Mouse (Mus musculus): ENCODE data around the gene Cd24a. TPM values are rescaled to one million over a fixed set of nuclear protein-coding genes. Genes with fewer than 3 reads are reported as not detected.

Gene Cd24a
- polyA plus RNA-seq, 1 experiment = 186 TPM

DNA sequence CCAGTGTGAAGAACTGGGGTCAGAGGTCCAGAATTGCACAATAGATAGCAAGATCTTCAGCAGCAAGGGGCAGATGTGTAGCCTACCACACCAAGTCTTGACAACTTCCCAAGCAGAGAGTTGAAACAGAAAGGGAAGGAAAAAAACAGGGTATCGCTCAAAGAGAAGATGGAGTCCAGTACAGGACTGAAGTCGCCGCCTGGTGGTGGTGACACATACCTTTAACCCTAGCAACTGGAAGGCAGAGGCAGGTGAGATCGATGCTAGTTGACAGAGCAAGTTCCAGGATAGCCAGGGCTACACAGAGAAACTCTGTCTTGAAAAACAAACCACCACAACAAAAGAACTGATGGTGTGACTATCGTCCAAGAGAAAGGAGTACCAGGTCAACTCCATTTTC, 28.7 kb upstream of the Cd24a start:
- TF ChIP-seq CTCF (conservative IDR thresholded peaks at IDR 0.05; ENCODE audit: insufficient read depth, insufficient read length, low read depth, low read length) = peak; percentile 46; the same call in 1 of the 2 replicates
- TF ChIP-seq POLR2A (IDR thresholded peaks at IDR 0.05; ENCODE audit: low read depth, low read length) = no peak
- Histone ChIP-seq H3K27me3 (replicated peaks; ENCODE audit: control insufficient read depth, insufficient read depth, low read length) (no peaks in the 10 kb centered on the region), H3K27ac (ENCODE audit: insufficient read depth, low read depth, low read length) (no peak overlapping the region), H3K4me1 (ENCODE audit: control insufficient read depth, insufficient read depth, low read length) (no peaks in the 10 kb centered on the region), H3K36me3 (ENCODE audit: control insufficient read depth, insufficient read depth, low read length) (no peaks in the 10 kb centered on the region), H3K4me3 (ENCODE audit: insufficient read depth, low read depth, low read length) (no peak overlapping the region)
- WGBS = 71% methylated on average over 5 of the region's 5 CpGs
- DNase-seq = no peak

DNA sequence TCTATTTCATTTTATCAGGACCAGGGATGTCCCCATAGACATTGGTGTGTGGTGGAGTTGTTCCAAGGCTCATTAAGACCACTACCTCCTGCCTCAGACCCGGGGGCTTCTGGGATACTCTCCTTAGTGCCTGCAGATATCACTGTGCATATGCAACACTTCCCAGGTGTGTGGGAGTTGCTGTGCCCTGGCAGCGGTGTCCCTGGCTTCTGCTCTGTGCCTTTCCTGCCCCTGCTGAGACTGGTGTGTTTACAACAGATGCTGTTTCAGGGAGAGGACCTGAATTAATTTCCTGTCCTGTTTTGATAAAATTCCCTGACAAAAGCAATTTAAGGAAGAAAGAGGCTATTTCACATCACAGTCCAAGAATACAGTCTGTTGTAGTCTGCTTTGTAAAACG, 27.2 kb upstream of the Cd24a start:
- no peak for TF ChIP-seq POLR2A (IDR thresholded peaks at IDR 0.05; ENCODE audit: low read depth, low read length)
- no peak for TF ChIP-seq CTCF (conservative IDR thresholded peaks at IDR 0.05; ENCODE audit: insufficient read depth, insufficient read length, low read depth, low read length)
- 42% methylated on average over 3 of the region's 3 CpGs for WGBS
- Histone ChIP-seq H3K27me3 (replicated peaks; ENCODE audit: control insufficient read depth, insufficient read depth, low read length) (no peaks in the 10 kb centered on the region), H3K27ac (ENCODE audit: insufficient read depth, low read depth, low read length) (no peak overlapping the region), H3K4me1 (ENCODE audit: control insufficient read depth, insufficient read depth, low read length) (no peaks in the 10 kb centered on the region), H3K36me3 (ENCODE audit: control insufficient read depth, insufficient read depth, low read length) (no peaks in the 10 kb centered on the region), H3K4me3 (ENCODE audit: insufficient read depth, low read depth, low read length) (no peak overlapping the region)
- DNase-seq = no peak

DNA sequence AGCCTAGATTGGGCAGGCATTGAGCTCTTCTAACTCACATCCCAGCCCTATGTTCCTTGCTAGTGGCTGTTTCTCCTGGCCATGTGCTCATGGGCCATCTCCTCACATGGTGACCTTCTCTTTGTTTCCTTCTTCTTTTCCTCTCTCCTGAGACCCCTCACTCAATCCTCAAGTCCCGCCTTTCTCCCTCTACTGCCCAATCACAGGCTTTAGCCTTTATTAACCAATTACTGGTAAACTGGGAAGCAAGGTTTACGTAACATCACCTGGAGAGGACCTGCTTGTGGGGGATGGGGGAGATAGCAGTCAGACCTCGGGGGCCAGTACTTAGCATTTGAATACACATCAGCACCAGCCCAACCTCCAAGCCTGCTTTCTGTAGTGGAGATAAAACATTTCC, 26.7 kb upstream of the Cd24a start:
- DNase-seq = no peak
- TF ChIP-seq CTCF (conservative IDR thresholded peaks at IDR 0.05; ENCODE audit: insufficient read depth, insufficient read length, low read depth, low read length) = no peak
- no peak for TF ChIP-seq POLR2A (IDR thresholded peaks at IDR 0.05; ENCODE audit: low read depth, low read length)
- Histone ChIP-seq H3K36me3 (ENCODE audit: control insufficient read depth, insufficient read depth, low read length) (no peaks in the 10 kb centered on the region), H3K27ac (ENCODE audit: insufficient read depth, low read depth, low read length) (no peak overlapping the region), H3K4me1 (ENCODE audit: control insufficient read depth, insufficient read depth, low read length) (no peaks in the 10 kb centered on the region), H3K4me3 (ENCODE audit: insufficient read depth, low read depth, low read length) (no peak overlapping the region), H3K27me3 (replicated peaks; ENCODE audit: control insufficient read depth, insufficient read depth, low read length) (no peaks in the 10 kb centered on the region)
- 49% methylated on average over 3 of the region's 3 CpGs for WGBS

DNA sequence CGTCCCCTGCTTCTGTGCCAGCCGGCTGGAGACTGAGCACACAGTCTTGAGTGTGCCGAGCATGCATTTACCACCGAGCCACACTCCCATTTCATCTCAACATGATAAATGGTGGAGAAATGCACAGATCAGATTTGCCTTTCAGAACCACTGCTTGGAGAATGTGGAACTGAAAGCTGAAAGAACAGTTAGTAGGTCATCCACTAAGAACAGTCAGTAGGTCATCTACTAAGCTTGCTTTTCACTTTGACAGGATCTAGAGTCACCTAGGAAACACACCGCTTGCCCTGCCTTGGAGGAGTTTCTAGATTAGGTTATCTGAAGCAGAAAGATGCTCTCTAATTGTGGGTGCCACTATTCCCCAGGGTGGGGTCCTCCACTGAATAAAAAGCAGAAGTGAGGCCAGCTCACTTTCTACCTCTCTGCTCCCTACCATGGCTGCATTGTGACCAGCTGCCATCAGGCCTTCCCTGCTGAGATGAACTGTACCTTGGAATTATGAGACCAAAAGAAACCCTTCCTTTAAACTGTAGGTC, 20.4 kb upstream of the Cd24a start:
- Histone ChIP-seq H3K4me1 (ENCODE audit: control insufficient read depth, insufficient read depth, low read length) (no peaks in the 10 kb centered on the region), H3K27ac (ENCODE audit: insufficient read depth, low read depth, low read length) (no peak overlapping the region), H3K4me3 (ENCODE audit: insufficient read depth, low read depth, low read length) (no peak overlapping the region), H3K36me3 (ENCODE audit: control insufficient read depth, insufficient read depth, low read length) (no peaks in the 10 kb centered on the region), H3K27me3 (replicated peaks; ENCODE audit: control insufficient read depth, insufficient read depth, low read length) (no peaks in the 10 kb centered on the region)
- no peak for TF ChIP-seq POLR2A (IDR thresholded peaks at IDR 0.05; ENCODE audit: low read depth, low read length)
- TF ChIP-seq CTCF (conservative IDR thresholded peaks at IDR 0.05; ENCODE audit: insufficient read depth, insufficient read length, low read depth, low read length) = no peak
- 92% methylated on average over 5 of the region's 5 CpGs for WGBS
- no peak for DNase-seq

DNA sequence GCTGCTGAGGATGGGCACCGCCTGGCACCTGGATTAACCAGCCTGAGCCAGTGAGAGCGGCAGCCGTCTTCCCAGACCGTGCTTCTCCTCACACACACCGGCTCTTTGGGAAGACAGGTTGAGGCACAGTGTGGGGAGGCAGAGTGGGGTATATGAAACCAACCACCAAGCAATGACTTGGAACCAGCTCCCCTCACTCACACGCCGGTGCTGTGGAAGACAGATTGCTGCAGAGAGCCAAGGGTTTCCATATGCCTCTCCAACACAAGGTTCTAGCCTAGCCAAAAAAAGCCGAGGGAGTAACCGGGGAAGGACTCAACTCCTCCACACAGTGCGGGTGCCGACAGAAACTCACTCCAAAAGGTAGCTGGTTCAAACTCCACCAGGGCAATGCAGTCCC, 18.8 kb upstream of the Cd24a start:
- H3K27me3 ChIP-seq (replicated peaks; ENCODE audit: control insufficient read depth, insufficient read depth, low read length) = no peaks in the 10 kb centered on the region
- no peak for TF ChIP-seq CTCF (conservative IDR thresholded peaks at IDR 0.05; ENCODE audit: insufficient read depth, insufficient read length, low read depth, low read length)
- no peak for TF ChIP-seq POLR2A (IDR thresholded peaks at IDR 0.05; ENCODE audit: low read depth, low read length)
- H3K4me1 ChIP-seq (ENCODE audit: control insufficient read depth, insufficient read depth, low read length) = no peaks in the 10 kb centered on the region
- no peak overlapping the region for H3K27ac ChIP-seq (ENCODE audit: insufficient read depth, low read depth, low read length)
- 63% methylated on average over 11 of the region's 11 CpGs for WGBS
- H3K4me3 ChIP-seq (ENCODE audit: insufficient read depth, low read depth, low read length) = no peak overlapping the region
- no peaks in the 10 kb centered on the region for H3K36me3 ChIP-seq (ENCODE audit: control insufficient read depth, insufficient read depth, low read length)
- DNase-seq = no peak

DNA sequence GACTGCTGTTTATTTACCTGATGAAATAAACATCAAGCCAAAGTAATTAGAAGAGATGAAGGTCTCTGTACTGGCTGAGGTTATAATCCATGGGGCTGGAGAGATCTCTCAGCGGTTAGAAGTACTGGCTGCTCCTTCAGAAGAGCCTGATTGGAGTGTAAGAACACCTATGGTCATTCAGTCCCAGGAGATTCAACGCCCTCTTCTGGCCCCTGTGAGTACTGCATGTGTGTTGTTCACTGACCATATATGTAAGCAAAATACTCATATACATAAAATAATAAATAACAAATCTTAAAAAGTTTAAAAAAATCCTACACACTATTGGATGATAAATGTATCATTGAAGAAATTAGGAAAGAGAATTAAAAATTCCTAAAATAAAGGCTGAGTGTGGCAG, 17.3 kb upstream of the Cd24a start:
- DNase-seq = no peak
- no peaks in the 10 kb centered on the region for H3K36me3 ChIP-seq (ENCODE audit: control insufficient read depth, insufficient read depth, low read length)
- H3K27ac ChIP-seq (ENCODE audit: insufficient read depth, low read depth, low read length) = no peak overlapping the region
- TF ChIP-seq POLR2A (IDR thresholded peaks at IDR 0.05; ENCODE audit: low read depth, low read length) (no peak), CTCF (conservative IDR thresholded peaks at IDR 0.05; ENCODE audit: insufficient read depth, insufficient read length, low read depth, low read length) (0 out of 2 replicates have a peak, but pooled peaks have one; percentile 24)
- H3K27me3 ChIP-seq (replicated peaks; ENCODE audit: control insufficient read depth, insufficient read depth, low read length) = no peaks in the 10 kb centered on the region
- H3K4me3 ChIP-seq (ENCODE audit: insufficient read depth, low read depth, low read length) = no peak overlapping the region
- 46% methylated on average over 2 of the region's 2 CpGs for WGBS
- H3K4me1 ChIP-seq (ENCODE audit: control insufficient read depth, insufficient read depth, low read length) = no peaks in the 10 kb centered on the region

DNA sequence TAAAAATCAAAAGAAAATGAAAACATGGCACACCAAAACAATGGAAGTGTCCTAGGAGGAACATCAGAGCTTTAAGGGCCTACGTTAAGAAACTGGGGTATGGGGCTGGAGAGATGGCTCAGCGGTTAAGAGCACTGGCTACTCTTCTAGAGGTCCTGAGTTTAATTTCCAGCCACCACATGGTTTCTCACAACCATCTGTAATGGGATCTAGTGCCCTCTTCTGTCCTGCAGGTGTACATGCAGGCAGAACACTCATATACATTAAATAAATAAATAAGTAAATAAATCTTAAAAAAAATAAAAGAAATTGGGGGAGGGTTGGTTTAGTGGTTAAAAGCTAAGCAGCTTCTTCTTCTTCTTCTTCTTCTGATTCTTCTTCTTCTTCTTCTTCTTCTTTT, 16.8 kb upstream of the Cd24a start:
- H3K36me3 ChIP-seq (ENCODE audit: control insufficient read depth, insufficient read depth, low read length) = no peaks in the 10 kb centered on the region
- no peak for DNase-seq
- no peaks in the 10 kb centered on the region for H3K27me3 ChIP-seq (replicated peaks; ENCODE audit: control insufficient read depth, insufficient read depth, low read length)
- 94% methylated on average over 2 of the region's 2 CpGs for WGBS
- no peak overlapping the region for H3K27ac ChIP-seq (ENCODE audit: insufficient read depth, low read depth, low read length)
- no peak for TF ChIP-seq POLR2A (IDR thresholded peaks at IDR 0.05; ENCODE audit: low read depth, low read length)
- TF ChIP-seq CTCF (conservative IDR thresholded peaks at IDR 0.05; ENCODE audit: insufficient read depth, insufficient read length, low read depth, low read length) = no peak
- no peaks in the 10 kb centered on the region for H3K4me1 ChIP-seq (ENCODE audit: control insufficient read depth, insufficient read depth, low read length)
- no peak overlapping the region for H3K4me3 ChIP-seq (ENCODE audit: insufficient read depth, low read depth, low read length)
